Mouse (Mus musculus) megakaryocyte, embryonic 14.5 days (primary cell): Measurements from ENCODE around the gene Mansc4. TPM values are rescaled to one million over a fixed set of nuclear protein-coding genes. Genes with fewer than 3 reads are reported as not detected.

Source experiments
- H3K27me3 ChIP-seq: replicated peaks from 2 replicates; pipeline ENCODE3; 2012; ENCODE audit warnings: inconsistent platforms
- H3K36me3 ChIP-seq: replicated peaks from 2 replicates; pipeline ENCODE3; 2012; ENCODE audit warnings: low read length, inconsistent platforms, mixed read lengths
- H3K4me1 ChIP-seq: 2 replicates; pipeline ENCODE4 v1.6.1; 2012; ENCODE audit warnings: inconsistent platforms
- H3K4me3 ChIP-seq: replicated peaks from 2 replicates; pipeline ENCODE3; 2012; ENCODE audit warnings: moderate library complexity, mild to moderate bottlenecking, inconsistent platforms
- H3K9me3 ChIP-seq: 2 replicates; pipeline ENCODE4 v1.6.1; 2012; ENCODE audit warnings: inconsistent platforms
- FLI1 ChIP-seq: IDR thresholded peaks from 2 replicates; pipeline ENCODE4 v1.6.1; 2012; ENCODE audit warnings: low read length, inconsistent platforms, mixed read lengths
- GATA1 ChIP-seq: IDR thresholded peaks from 3 replicates; pipeline ENCODE4 v1.6.1; 2012; ENCODE audit warnings: mixed read lengths, low read length, inconsistent platforms, borderline replicate concordance
- polyA plus RNA-seq: library from polyadenylated mRNA; stranded (reverse); fragments of >175 nt; gene quantifications from 2 replicates; pipeline ENCODE4 v1.2.3, GENCODE M21; 2012; ENCODE audit warnings: low replicate concordance; ENCODE audit not compliant: insufficient read depth

The Mansc4 gene
- polyA plus RNA-seq, 1 experiment: not detected

DNA sequence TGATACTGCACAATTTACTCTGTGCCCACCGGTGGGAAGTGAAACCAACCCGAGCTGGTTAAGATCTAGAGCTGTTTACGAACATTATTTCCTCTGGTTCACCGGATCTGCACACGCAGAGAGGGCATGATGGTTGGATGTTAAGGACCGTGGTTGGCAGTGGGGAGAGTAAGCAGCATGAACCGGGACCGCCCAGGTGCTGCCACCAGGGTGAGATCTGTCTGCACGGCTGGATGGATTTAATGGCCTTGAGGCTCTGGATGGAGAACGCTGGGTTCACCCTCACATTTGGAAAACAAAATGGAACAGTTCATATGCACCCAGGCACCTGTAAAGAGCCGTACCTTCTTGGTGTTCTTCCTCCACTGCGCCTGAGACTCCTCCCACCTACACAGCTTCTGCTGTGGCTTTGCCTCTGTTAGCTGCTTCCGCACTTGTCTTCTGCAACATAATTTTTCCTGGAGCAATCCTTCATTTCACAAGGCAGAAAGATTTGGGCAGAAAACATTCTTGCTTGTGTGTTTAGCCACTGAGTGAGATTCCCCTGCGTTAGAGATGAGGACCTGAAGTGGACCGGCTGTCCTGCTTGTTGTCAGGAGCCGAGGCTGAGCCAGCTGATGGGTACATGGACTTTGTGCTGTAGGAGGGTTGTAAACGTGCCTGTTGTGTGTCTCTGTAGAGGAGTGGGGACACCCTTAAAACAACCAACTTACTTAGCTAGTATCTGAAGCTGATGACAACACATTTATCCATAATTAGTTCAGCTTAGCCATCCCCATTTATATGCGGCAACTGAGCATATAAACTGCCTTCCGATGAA is 12.8 kb upstream of the Mansc4 start:
- Histone ChIP-seq H3K9me3 (no peaks in the 10 kb centered on the region), H3K4me1 (peaks cover 57% of the 10 kb centered on the region), H3K27me3 (no peaks in the 10 kb centered on the region), H3K36me3 (peaks cover 91% of the 10 kb centered on the region), H3K4me3 (peak overlapping the region; percentile 51)
- no peak for TF ChIP-seq FLI1
- TF ChIP-seq GATA1: no peak

DNA sequence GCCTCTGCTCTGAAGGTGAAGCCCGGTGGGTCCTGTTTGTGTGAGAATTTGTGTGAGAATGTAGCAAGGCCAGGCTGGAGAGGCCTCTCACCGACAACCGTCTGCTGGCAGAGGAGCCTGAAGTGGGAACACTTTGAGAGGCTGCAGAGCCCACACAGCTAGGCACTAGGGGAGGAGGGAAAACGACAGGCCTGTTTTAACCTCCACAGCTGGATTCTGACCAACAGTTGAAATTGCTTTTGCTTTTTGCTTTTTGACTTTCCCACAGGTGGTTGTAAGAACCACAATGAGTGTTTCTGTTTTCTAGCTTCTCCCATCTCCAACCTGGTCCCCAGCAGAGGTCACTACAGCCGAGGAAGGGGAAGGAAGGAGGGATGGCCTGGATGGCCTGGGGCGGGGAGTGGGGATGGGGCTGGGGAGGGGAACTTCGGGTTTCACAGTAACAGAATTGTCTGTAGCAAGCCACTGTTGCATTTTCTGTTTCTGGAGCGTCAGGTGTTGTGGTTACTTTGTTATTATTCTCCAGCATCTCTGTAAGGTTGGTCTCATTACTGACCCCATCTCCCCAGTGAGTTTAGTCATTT is 10.6 kb upstream of the Mansc4 start:
- peaks cover 85% of the 10 kb centered on the region for H3K36me3 ChIP-seq
- no peaks in the 10 kb centered on the region for H3K27me3 ChIP-seq
- H3K9me3 ChIP-seq: no peaks in the 10 kb centered on the region
- no peak for TF ChIP-seq GATA1
- TF ChIP-seq FLI1: no peak
- peaks cover 61% of the 10 kb centered on the region for H3K4me1 ChIP-seq
- H3K4me3 ChIP-seq: no peak overlapping the region

DNA sequence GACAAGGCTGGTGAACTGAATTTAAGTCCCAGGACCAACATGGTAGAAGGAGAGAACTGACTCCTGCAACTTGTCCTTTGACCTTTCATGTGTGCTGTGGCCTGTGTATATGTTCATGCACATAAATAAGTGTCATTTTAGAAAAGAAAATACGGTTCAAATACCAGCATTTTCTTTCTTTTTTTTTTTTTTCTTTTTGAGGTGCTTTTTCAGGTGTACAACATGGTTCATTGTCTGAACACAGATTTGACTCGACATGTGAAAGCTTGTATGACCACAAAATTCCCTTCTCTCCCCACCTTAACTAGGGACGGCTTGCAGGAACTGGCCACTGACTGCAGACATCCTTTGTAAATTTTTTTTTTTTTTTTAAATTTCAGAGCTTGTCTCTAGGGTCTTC is 10.1 kb upstream of the Mansc4 start:
- Histone ChIP-seq H3K36me3 (peaks cover 80% of the 10 kb centered on the region), H3K4me1 (peaks cover 61% of the 10 kb centered on the region), H3K4me3 (no peak overlapping the region), H3K9me3 (no peaks in the 10 kb centered on the region), H3K27me3 (no peaks in the 10 kb centered on the region)
- TF ChIP-seq FLI1 (no peak), GATA1 (no peak)

DNA sequence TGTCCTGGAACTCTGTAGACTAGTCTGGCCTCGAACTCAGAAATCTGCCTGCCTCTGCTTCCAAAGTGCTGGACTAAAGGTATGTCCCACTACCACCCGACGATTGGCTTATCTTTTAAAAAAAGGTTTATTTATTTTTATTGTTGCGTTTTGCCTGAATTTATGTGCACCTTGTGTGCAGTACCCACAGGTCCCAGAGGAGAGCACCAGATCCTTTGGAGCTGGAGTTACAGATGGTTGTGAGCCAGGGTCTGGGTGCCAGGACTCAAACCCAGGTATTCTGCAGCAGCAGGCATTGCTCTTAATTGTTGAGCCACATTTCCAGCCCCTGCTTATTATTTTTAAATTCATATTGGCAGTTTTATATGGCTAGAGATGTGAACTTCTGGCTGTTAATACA is 9.3 kb upstream of the Mansc4 start:
- no peaks in the 10 kb centered on the region for H3K27me3 ChIP-seq
- TF ChIP-seq FLI1 (no peak), GATA1 (no peak)
- no peaks in the 10 kb centered on the region for H3K9me3 ChIP-seq
- H3K4me1 ChIP-seq: peaks cover 58% of the 10 kb centered on the region
- H3K36me3 ChIP-seq: peaks cover 71% of the 10 kb centered on the region
- H3K4me3 ChIP-seq: no peak overlapping the region

GRCm38 (mm10) chr6:147094771-147095170 is 7.9 kb upstream of the Mansc4 start:
- TF ChIP-seq FLI1 (no peak), GATA1 (no peak)
- peaks cover 58% of the 10 kb centered on the region for H3K36me3 ChIP-seq
- H3K27me3 ChIP-seq: no peaks in the 10 kb centered on the region

DNA sequence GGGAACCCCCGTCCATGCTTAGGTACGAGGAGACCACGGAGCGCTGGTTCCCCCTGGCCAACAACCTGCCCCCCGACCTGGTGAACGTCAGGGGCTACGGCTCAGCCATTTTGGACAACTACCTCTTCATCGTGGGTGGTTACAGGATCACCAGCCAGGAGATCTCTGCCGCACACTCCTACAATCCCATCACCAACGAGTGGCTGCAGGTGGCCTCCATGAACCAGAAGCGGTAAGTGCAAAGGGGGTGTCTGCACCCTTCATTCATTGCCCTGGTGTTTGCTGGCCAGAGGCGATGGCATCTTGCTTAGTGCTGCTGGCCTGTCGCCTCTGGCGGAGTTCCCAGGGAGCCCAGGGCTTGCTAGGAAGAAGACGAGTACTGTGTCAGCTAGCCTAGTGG is 5.3 kb upstream of the Mansc4 start:
- Histone ChIP-seq H3K27me3 (no peaks in the 10 kb centered on the region), H3K36me3 (peaks cover 32% of the 10 kb centered on the region), H3K9me3 (no peaks in the 10 kb centered on the region), H3K4me3 (peak overlapping the region; percentile 94), H3K4me1 (peaks cover 41% of the 10 kb centered on the region)
- TF ChIP-seq GATA1: no peak
- TF ChIP-seq FLI1: no peak

More at GRCm38 (mm10) chr6:147094771-147095170, 7.9 kb upstream of the Mansc4 start:
- H3K4me1 ChIP-seq: peaks cover 58% of the 10 kb centered on the region
- no peaks in the 10 kb centered on the region for H3K9me3 ChIP-seq
- peak overlapping the region; percentile 64 for H3K4me3 ChIP-seq

GRCm38 (mm10) chr6:147091136-147092120 is 4.6 kb upstream of the Mansc4 start, which contains the start of gene Klhl42:
Klhl42 (plus strand) TSS chr6:147091379.
- peaks cover 27% of the 10 kb centered on the region for H3K36me3 ChIP-seq
- H3K4me3 ChIP-seq: peak within 1 kb of the TSS; percentile 94
- TF ChIP-seq FLI1 (no peak), GATA1 (no peak)
- no peaks in the 10 kb centered on the region for H3K27me3 ChIP-seq
- no peaks in the 10 kb centered on the region for H3K9me3 ChIP-seq
- peaks cover 46% of the 10 kb centered on the region for H3K4me1 ChIP-seq

DNA sequence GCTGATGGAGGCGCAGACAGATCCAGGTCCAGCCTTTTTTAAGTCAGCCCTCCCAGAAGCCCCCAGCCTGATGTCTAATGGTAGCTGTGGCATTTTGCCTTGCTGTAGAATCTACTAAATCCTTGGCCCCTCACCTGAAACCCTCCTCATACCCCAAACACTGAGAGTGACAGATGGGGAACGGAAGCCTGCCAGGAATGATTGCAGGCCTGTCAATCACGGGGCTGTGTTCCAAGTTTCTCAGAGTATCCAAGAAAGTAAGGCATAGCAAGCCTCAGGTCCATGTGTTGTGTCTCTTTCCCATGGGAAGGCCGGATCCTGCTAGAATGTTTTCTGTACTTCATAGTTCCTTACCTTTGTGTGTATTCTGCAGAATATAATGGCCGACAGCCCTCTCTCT is 3.4 kb upstream of the Mansc4 start:
- no peaks in the 10 kb centered on the region for H3K9me3 ChIP-seq
- H3K4me3 ChIP-seq: peak overlapping the region; percentile 94
- peaks cover 15% of the 10 kb centered on the region for H3K36me3 ChIP-seq
- no peak for TF ChIP-seq GATA1
- no peak for TF ChIP-seq FLI1
- peaks cover 52% of the 10 kb centered on the region for H3K4me1 ChIP-seq
- H3K27me3 ChIP-seq: no peaks in the 10 kb centered on the region

DNA sequence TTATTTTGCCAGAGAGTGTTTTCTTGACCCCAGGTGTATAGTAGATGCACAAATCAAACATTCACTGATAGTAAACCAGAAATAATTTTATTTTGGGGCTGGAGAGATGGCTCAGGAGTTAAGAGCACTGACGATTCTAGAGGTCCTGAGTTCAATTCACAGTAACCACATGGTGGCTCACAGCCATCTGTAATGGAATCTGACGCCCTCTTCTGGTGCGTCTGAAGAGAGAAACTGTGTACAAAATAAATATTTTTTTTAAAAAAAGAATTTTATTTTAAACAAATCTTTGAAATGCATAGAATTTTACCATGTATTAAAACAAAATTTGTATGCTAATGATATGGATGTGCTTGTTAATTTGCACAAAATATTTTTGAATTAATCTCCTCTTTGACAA is 1.7 kb upstream of the Mansc4 start:
- TF ChIP-seq GATA1 (no peak), FLI1 (no peak)
- Histone ChIP-seq H3K27me3 (no peaks in the 10 kb centered on the region), H3K4me3 (no peak overlapping the region), H3K4me1 (peaks cover 40% of the 10 kb centered on the region), H3K9me3 (no peaks in the 10 kb centered on the region), H3K36me3 (peaks cover 4% of the 10 kb centered on the region)

- no peak overlapping the region for H3K4me3 ChIP-seq
- no peaks in the 10 kb centered on the region for H3K27me3 ChIP-seq
- H3K4me1 ChIP-seq: peaks cover 34% of the 10 kb centered on the region
- H3K36me3 ChIP-seq: no peaks in the 10 kb centered on the region
- no peaks in the 10 kb centered on the region for H3K9me3 ChIP-seq
- no peak for TF ChIP-seq GATA1
- no peak for TF ChIP-seq FLI1
These were observed 904 bp upstream of the Mansc4 start for GRCm38 (mm10) chr6:147087736-147088135.
